Mouse (Mus musculus): ENCODE measurements at regions not wholly inside any gene's neighbourhood (a gene's known extent, or its start where the extent isn't known, plus 50 kb on each side); places are given as distances from the start of the nearest gene placed in this dataset.

- no peak for TF ChIP-seq CTCF (conservative IDR thresholded peaks at IDR 0.05; ENCODE audit: low read length)
- no peak for TF ChIP-seq NANOG (IDR thresholded peaks at IDR 0.05; ENCODE audit: borderline replicate concordance, low read length)
- TF ChIP-seq POU5F1 (IDR thresholded peaks at IDR 0.05; ENCODE audit: borderline replicate concordance, low read length) = no peak
These were observed 648.0 kb upstream of the Adgrl2 start for GRCm38 (mm10) chr3:149638324-149638723.
